Mouse (Mus musculus): Measurements from ENCODE around the gene Olfr825.

DNA sequence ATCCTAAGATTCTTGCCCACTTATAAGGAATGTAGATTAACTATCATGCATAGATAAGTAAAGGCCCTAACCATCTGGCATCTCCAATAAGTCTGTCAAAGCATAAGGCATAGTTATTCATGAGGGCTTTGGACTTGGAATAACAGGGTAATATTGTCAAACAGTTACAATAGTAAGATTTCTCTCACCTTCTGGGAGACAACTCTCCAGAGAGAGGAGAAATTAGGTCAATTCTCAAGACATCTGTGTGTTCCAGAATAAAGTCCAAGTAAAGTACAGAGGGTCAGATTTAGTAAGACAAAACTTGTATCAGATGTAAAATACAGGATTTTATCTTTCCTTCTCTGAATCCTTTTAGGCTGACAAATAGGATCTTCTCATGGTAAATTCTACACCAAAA is at the start of gene Olfr825:
- no peak for TF ChIP-seq CTCF (IDR thresholded peaks at IDR 0.05)
- no peak for TF ChIP-seq EP300 (IDR thresholded peaks at IDR 0.05; ENCODE audit: insufficient read depth, low read depth, low read length)
